In genomic region chr15:12795457-12795894, GRCm38 (mm10) we compare ENCODE assay signal across 8 mouse cellular contexts. TPM values are rescaled to one million over a fixed set of nuclear protein-coding genes. Genes with fewer than 3 reads are reported as not detected.
DNase-seq lines count a peak whose midpoint lies in the region; ATAC-seq and TF ChIP-seq lines count a peak whose summit lies in the region.

No protein-coding gene starts in this region.

- no peaks in the 10 kb centered on the region for H3K36me3 ChIP-seq in kidney, embryonic 15.5 days
- no peaks in the 10 kb centered on the region for H3K36me3 ChIP-seq in midbrain, postnatal 0 days (ENCODE audit: insufficient read depth, low read length)
- H3K36me3 ChIP-seq in stomach, postnatal 0 days (ENCODE audit: control insufficient read depth, insufficient read depth, low read length) = no peaks in the 10 kb centered on the region

- H3K9me3 ChIP-seq in kidney, embryonic 15.5 days (replicated peaks) = no peaks in the 10 kb centered on the region
- H3K9me3 ChIP-seq in midbrain, postnatal 0 days (ENCODE audit: low read length) = no peaks in the 10 kb centered on the region
- H3K9me3 ChIP-seq in stomach, postnatal 0 days (ENCODE audit: control insufficient read depth, low read length) = no peaks in the 10 kb centered on the region

- TF ChIP-seq EP300 in stomach, postnatal 0 days (optimal IDR thresholded peaks at IDR 0.05) = no peak

- under 1% methylated on average over 2 of the region's 2 CpGs for WGBS in kidney, embryonic 15.5 days
- 1% methylated on average over 2 of the region's 2 CpGs for WGBS in bone marrow, adult 2 months
- 5% methylated on average over 2 of the region's 2 CpGs for WGBS in midbrain, postnatal 0 days
- 2% methylated on average over 2 of the region's 2 CpGs for WGBS in stomach, postnatal 0 days

- intact Hi-C loops in left cerebral cortex, postnatal 14 days (cut with DNase I) = loop anchor here (2.0 to 5.0 kb wide), 3 partner anchors 53 to 425 kb away; no protein-coding TSS in a partner anchor

- 0 out of 2 replicates have a peak, but pooled peaks have one; percentile 21 for TF ChIP-seq CTCF in bone marrow, adult 2 months (IDR thresholded peaks at IDR 0.05; ENCODE audit: control insufficient read depth, insufficient read depth, low read length)
- peak; percentile 90 for TF ChIP-seq CTCF in midbrain, postnatal 0 days (IDR thresholded peaks at IDR 0.05)
- TF ChIP-seq CTCF in stomach, postnatal 0 days (IDR thresholded peaks at IDR 0.05; ENCODE audit: low read depth) = peak; percentile 89

- no peak overlapping the region for H3K4me2 ChIP-seq in kidney, embryonic 15.5 days
- H3K4me2 ChIP-seq in midbrain, postnatal 0 days (ENCODE audit: low read depth, low read length, poor library complexity, severe bottlenecking) = no peak overlapping the region
- no peak overlapping the region for H3K4me2 ChIP-seq in stomach, postnatal 0 days (replicated peaks; ENCODE audit: low read depth)

- DNase-seq in kidney, adult 11 months = peak; percentile 10
- DNase-seq in fat pad, adult 2 months (ENCODE audit: extremely low read depth, low read depth, low spot score) = peak; percentile 28
- DNase-seq in induced T-regulatory cell, adult 2 months (ENCODE audit: low read depth) = peak; percentile 92
- peak; percentile 88 to 91 for DNase-seq in left cerebral cortex, postnatal 14 days (ENCODE audit: low spot score in 2 of 2)
- DNase-seq in midbrain, postnatal 0 days (ENCODE audit: low spot score) = peak; percentile 93
- peak; percentile 38 for DNase-seq in stomach, postnatal 0 days (ENCODE audit: low spot score)

- H3K27ac ChIP-seq in kidney, embryonic 15.5 days = no peak overlapping the region
- H3K27ac ChIP-seq in bone marrow, adult 2 months (ENCODE audit: control insufficient read depth, insufficient read depth, low read depth, low read length, poor library complexity) = no peak overlapping the region
- no peak overlapping the region for H3K27ac ChIP-seq in midbrain, postnatal 0 days (ENCODE audit: low read depth, low read length)
- no peak overlapping the region for H3K27ac ChIP-seq in stomach, postnatal 0 days (replicated peaks)

- H3K4me1 ChIP-seq in kidney, embryonic 15.5 days = no peaks in the 10 kb centered on the region
- no peaks in the 10 kb centered on the region for H3K4me1 ChIP-seq in bone marrow, adult 2 months (ENCODE audit: control insufficient read depth, insufficient read depth, low read length)
- H3K4me1 ChIP-seq in midbrain, postnatal 0 days (ENCODE audit: insufficient read depth, low read length) = 0 out of 2 replicates have a peak, but pooled peaks cover 4% of the 10 kb centered on the region
- no peaks in the 10 kb centered on the region for H3K4me1 ChIP-seq in stomach, postnatal 0 days (replicated peaks; ENCODE audit: control insufficient read depth, insufficient read depth)

- no peak for ATAC-seq in kidney, embryonic 15.5 days (replicated peaks; ENCODE audit: low FRiP score)
- ATAC-seq in midbrain, postnatal 0 days (ENCODE audit: low FRiP score) = peak; percentile 39; the same call in 1 of the 2 replicates
- peak; percentile 57; the same call in 1 of the 2 replicates for ATAC-seq in stomach, postnatal 0 days (ENCODE audit: low FRiP score, low TSS enrichment)

- no peaks in the 10 kb centered on the region for H3K27me3 ChIP-seq in kidney, embryonic 15.5 days
- H3K27me3 ChIP-seq in midbrain, postnatal 0 days (ENCODE audit: insufficient read depth, low read length) = no peaks in the 10 kb centered on the region
- no peaks in the 10 kb centered on the region for H3K27me3 ChIP-seq in stomach, postnatal 0 days (ENCODE audit: control insufficient read depth, insufficient read depth, low read length)

- H3K9ac ChIP-seq in kidney, embryonic 15.5 days = no peak overlapping the region
- no peak overlapping the region for H3K9ac ChIP-seq in midbrain, postnatal 0 days (replicated peaks; ENCODE audit: low read length, poor library complexity, severe bottlenecking)
- H3K9ac ChIP-seq in stomach, postnatal 0 days (ENCODE audit: low read length) = no peak overlapping the region

- TF ChIP-seq POLR2A in bone marrow, adult 2 months (IDR thresholded peaks at IDR 0.05; ENCODE audit: borderline replicate concordance, control insufficient read depth, low read depth, low read length) = no peak

- H3K4me3 ChIP-seq in kidney, embryonic 15.5 days (replicated peaks) = no peak overlapping the region
- no peak overlapping the region for H3K4me3 ChIP-seq in bone marrow, adult 2 months (replicated peaks; ENCODE audit: control insufficient read depth, low read depth, low read length)
- no peak overlapping the region for H3K4me3 ChIP-seq in midbrain, postnatal 0 days (ENCODE audit: low read depth, low read length)
- no peak overlapping the region for H3K4me3 ChIP-seq in stomach, postnatal 0 days (ENCODE audit: low read depth, low read length)

RNA-seq across cellular contexts. Expression of gene 6030458C11Rik, which starts 29.0 kb away (rescaled TPM):
- 41.1 and 43.1 TPM in 2 replicates for polyA plus RNA-seq in kidney, embryonic 15.5 days (2015; fragmentation: Nextera tagmentation; extraction: Ambion mirVana)
- 21.3 and 25.6 TPM in 2 replicates for polyA plus RNA-seq in bone marrow, adult 2 months (2011; ENCODE audit: insufficient read depth, insufficient read length, low replicate concordance, missing spikeins)
- 10 to 100 TPM; 25.6 to 28.1 TPM for total RNA-seq in left cerebral cortex, postnatal 14 days (2021)
- 21.3 and 21.9 TPM in 2 replicates for total RNA-seq in midbrain, postnatal 0 days (2014; rRNA removed)
- polyA plus RNA-seq in midbrain, postnatal 0 days (2015; fragmentation: Nextera tagmentation; extraction: Ambion mirVana) = 21.8 and 22.1 TPM in 2 replicates
- 16.1 and 16.5 TPM in 2 replicates for polyA plus RNA-seq in stomach, postnatal 0 days (2015; fragmentation: Nextera tagmentation; extraction: Ambion mirVana)

RNA-seq across cellular contexts. Expression of gene Drosha, which starts 29.1 kb away (rescaled TPM):
- 41.4 and 44.7 TPM in 2 replicates for polyA plus RNA-seq in kidney, embryonic 15.5 days (2015; fragmentation: Nextera tagmentation; extraction: Ambion mirVana)
- 14.3 and 26.3 TPM in 2 replicates for polyA plus RNA-seq in bone marrow, adult 2 months (2011; ENCODE audit: insufficient read depth, insufficient read length, low replicate concordance, missing spikeins)
- 10 to 100 TPM; 89.1 to 90.5 TPM for total RNA-seq in left cerebral cortex, postnatal 14 days (2021)
- 41.5 and 45.4 TPM in 2 replicates for total RNA-seq in midbrain, postnatal 0 days (2014; rRNA removed)
- polyA plus RNA-seq in midbrain, postnatal 0 days (2015; fragmentation: Nextera tagmentation; extraction: Ambion mirVana) = 41.2 and 44.8 TPM in 2 replicates
- 8.7 and 10.3 TPM in 2 replicates for polyA plus RNA-seq in stomach, postnatal 0 days (2015; fragmentation: Nextera tagmentation; extraction: Ambion mirVana)

RNA-seq across cellular contexts. Expression of gene Pdzd2, which starts 55.8 kb away (rescaled TPM):
- polyA plus RNA-seq in kidney, embryonic 15.5 days (2015; fragmentation: Nextera tagmentation; extraction: Ambion mirVana) = 35.2 and 41.3 TPM in 2 replicates
- polyA plus RNA-seq in bone marrow, adult 2 months (2011; ENCODE audit: insufficient read depth, insufficient read length, low replicate concordance, missing spikeins) = 2.2 and 4.6 TPM in 2 replicates
- total RNA-seq in left cerebral cortex, postnatal 14 days (2021) = 10 to 100 TPM; 81.5 to 91.1 TPM
- total RNA-seq in midbrain, postnatal 0 days (2014; rRNA removed) = 29.8 and 34.5 TPM in 2 replicates
- 12.4 and 15.8 TPM in 2 replicates for polyA plus RNA-seq in midbrain, postnatal 0 days (2015; fragmentation: Nextera tagmentation; extraction: Ambion mirVana)
- polyA plus RNA-seq in stomach, postnatal 0 days (2015; fragmentation: Nextera tagmentation; extraction: Ambion mirVana) = 19.1 and 19.9 TPM in 2 replicates

Comparison
In these comparisons a context has a peak if more than half of its experiments do, and no peak if none do; other contexts are left out.
1. DNase-seq: peak in every context shown above with its lines; median percentile 93 in midbrain, postnatal 0 days; 92 in induced T-regulatory cell, adult 2 months; 90 in left cerebral cortex, postnatal 14 days; 38 in stomach, postnatal 0 days; 28 in fat pad, adult 2 months; 10 in kidney, adult 11 months.
2. CTCF ChIP-seq: peak in every context shown above with its lines; median percentile 90 in midbrain, postnatal 0 days; 89 in stomach, postnatal 0 days; 21 in bone marrow, adult 2 months.